Mouse (Mus musculus) liver, embryonic 11.5 days (tissue): ENCODE measurements around the gene Best3. TPM values are rescaled to one million over a fixed set of nuclear protein-coding genes. Genes with fewer than 3 reads are reported as not detected.

ENCODE experiments used
- ATAC-seq: fragments of 200-750 bp; cut with Nextera tagmentation; replicated peaks from 2 replicates; pipeline ENCODE4 v1.8.0; 2017; ENCODE audit warnings: moderate number of reproducible peaks, mild to moderate bottlenecking, moderate TSS enrichment, moderate library complexity; ENCODE audit not compliant: low FRiP score
- DNase-seq: peaks from one replicate; pipeline ENCODE4 v3.0.0-alpha.2; 2017; ENCODE audit warnings: low spot score
- H3K27ac ChIP-seq: fragments of 300-500 bp; sonication (generic); 2 replicates; pipeline ENCODE4 v1.5.1; 2014; ENCODE audit warnings: mild to moderate bottlenecking, low read depth, low read length, control low read depth
- H3K27me3 ChIP-seq: fragments of 300-500 bp; sonication (generic); replicated peaks from 2 replicates; pipeline ENCODE4 v1.6.1; 2014; ENCODE audit warnings: low read length, mixed read lengths; ENCODE audit not compliant: control insufficient read depth, insufficient read depth
- H3K36me3 ChIP-seq: fragments of 300-500 bp; sonication (generic); 2 replicates; pipeline ENCODE4 v1.6.1; 2014; ENCODE audit warnings: mild to moderate bottlenecking, low read length, moderate library complexity, mixed read lengths; ENCODE audit not compliant: control insufficient read depth, insufficient read depth
- H3K4me1 ChIP-seq: fragments of 300-500 bp; sonication (generic); replicated peaks from 2 replicates; pipeline ENCODE4 v1.6.1; 2014; ENCODE audit warnings: low read length, mixed read lengths; ENCODE audit not compliant: control insufficient read depth, insufficient read depth
- H3K4me2 ChIP-seq: fragments of 300-500 bp; sonication (generic); 2 replicates; pipeline ENCODE4 v1.6.1; 2014; ENCODE audit warnings: mild to moderate bottlenecking, control low read depth, moderate library complexity
- H3K4me3 ChIP-seq: fragments of 300-500 bp; sonication (generic); 2 replicates; pipeline ENCODE4 v1.5.1; 2014; ENCODE audit warnings: low read depth, low read length, control low read depth
- H3K9ac ChIP-seq: fragments of 300-500 bp; sonication (generic); 2 replicates; pipeline ENCODE4 v1.6.1; 2014; ENCODE audit warnings: low read depth, low read length, control low read depth
- H3K9me3 ChIP-seq: fragments of 300-500 bp; sonication (generic); 2 replicates; pipeline ENCODE4 v1.6.1; 2016; ENCODE audit warnings: low read length, inconsistent platforms, mixed read lengths; ENCODE audit not compliant: control insufficient read depth
- WGBS: fragments of 180-500 bp; shearing (Covaris S2); extraction: QIAGEN DNeasy Blood & Tissue Kit; methylation state at CpG from one replicate; pipeline ENCODE4 v1.1.7; 2014; 5-methylcytosine and 5-hydroxymethylcytosine counted together
- polyA plus RNA-seq: library from polyadenylated mRNA; unstranded; fragments of >200 nt; fragmentation: Nextera tagmentation; extraction: Ambion mirVana; gene quantifications from 2 replicates; pipeline ENCODE4 v1.2.1, GENCODE M21; 2014

Best3 gene
- polyA plus RNA-seq, 1 experiment from 2014 or later = not detected

DNA sequence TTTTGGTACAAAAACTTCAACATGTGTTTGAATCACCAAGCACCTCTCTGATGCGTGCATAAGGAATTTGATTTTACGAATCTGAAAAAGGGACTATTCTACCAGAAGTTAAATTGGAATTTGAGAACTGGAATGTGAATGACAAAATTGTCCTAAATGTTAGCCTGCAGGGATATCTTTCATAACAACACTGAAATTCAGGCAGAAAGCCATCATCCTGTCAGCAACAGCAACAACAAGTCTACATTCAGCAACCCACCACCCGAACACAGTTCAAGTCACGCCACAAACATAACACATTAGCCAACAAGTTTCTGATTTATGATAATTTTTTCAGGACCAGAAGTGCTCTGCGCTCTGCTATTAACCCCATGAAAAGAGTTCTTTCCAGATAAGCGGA is 30.9 kb upstream of the Best3 start:
- Histone ChIP-seq H3K36me3 (no peaks in the 10 kb centered on the region), H3K27ac (no peak overlapping the region), H3K4me1 (0 out of 2 replicates have a peak, but pooled peaks cover 3% of the 10 kb centered on the region), H3K9me3 (no peaks in the 10 kb centered on the region), H3K4me2 (no peak overlapping the region), H3K27me3 (no peaks in the 10 kb centered on the region), H3K9ac (no peak overlapping the region), H3K4me3 (no peak overlapping the region)
- DNase-seq (no peak), ATAC-seq (no peak)
- 90% methylated on average over 6 of the region's 6 CpGs for WGBS

GRCm38 (mm10) chr10:116956483-116957158 is 29.5 kb upstream of the Best3 start:
- H3K9me3 ChIP-seq = no peaks in the 10 kb centered on the region
- no peaks in the 10 kb centered on the region for H3K4me1 ChIP-seq
- H3K9ac ChIP-seq = no peak overlapping the region
- H3K27me3 ChIP-seq = no peaks in the 10 kb centered on the region
- no peak overlapping the region for H3K4me3 ChIP-seq
- H3K36me3 ChIP-seq = no peaks in the 10 kb centered on the region
- ATAC-seq (no peak), DNase-seq (no peak)
- WGBS = 88% methylated on average over 11 of the region's 11 CpGs
- H3K4me2 ChIP-seq = no peak overlapping the region
- no peak overlapping the region for H3K27ac ChIP-seq

DNA sequence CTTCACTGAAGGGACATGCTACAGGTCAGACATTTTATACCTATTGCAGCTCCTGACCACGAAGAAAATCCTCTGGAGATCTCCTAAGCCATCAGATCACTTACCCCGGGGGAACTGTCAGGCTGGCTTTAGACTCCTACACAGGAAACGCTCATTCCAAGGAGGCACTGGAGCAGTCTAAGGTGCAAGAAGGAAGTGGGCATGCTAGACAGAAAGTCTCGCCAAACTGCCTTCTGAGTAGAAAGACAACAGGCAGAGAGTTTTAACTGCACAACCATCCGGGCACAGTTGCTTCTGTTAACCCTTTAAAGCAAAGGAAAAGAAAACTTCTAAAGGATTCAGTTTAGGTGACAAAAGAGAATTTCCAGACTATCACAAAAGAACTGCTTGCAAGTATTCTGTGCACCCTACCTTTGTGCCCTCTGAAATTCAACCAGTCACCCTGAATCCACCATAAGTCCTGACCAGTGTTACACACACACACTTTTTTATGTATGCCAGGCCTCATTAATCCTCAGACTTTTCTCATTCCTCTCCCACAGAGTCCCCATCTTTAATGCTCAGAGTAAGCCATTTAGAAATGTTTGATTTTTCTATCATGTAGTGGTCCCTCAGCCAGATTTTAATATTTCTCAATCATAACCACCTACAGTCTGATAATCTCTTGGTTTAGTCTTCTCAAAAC is 28.1 kb upstream of the Best3 start:
- Histone ChIP-seq H3K36me3 (no peaks in the 10 kb centered on the region), H3K9ac (no peak overlapping the region), H3K9me3 (no peaks in the 10 kb centered on the region), H3K27ac (no peak overlapping the region), H3K4me2 (no peak overlapping the region), H3K27me3 (no peaks in the 10 kb centered on the region), H3K4me3 (no peak overlapping the region), H3K4me1 (no peaks in the 10 kb centered on the region)
- no peak for DNase-seq
- 47% methylated on average over 5 of the region's 5 CpGs for WGBS
- no peak for ATAC-seq

DNA sequence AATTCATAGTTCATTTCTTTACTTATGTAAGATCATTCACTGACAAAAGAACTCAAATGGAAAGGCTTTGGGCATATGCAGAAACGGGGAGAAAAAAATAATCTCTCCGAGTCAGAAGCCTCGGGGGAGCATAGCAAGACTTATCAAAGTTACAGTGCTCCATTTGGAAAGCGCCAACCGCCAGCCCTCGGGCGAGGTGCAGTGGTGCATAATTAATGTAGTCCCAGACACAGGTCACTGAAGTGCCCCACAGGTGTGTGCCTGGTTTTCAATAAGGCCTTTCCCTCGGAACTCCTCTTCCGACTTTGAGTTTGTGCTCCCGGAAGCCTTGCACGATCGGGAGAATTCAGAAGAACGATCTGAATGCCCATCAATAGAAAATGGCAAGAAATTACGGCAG is 24.0 kb upstream of the Best3 start:
- H3K4me2 ChIP-seq = no peak overlapping the region
- no peaks in the 10 kb centered on the region for H3K9me3 ChIP-seq
- H3K4me3 ChIP-seq = no peak overlapping the region
- H3K9ac ChIP-seq = no peak overlapping the region
- ATAC-seq = no peak
- H3K27ac ChIP-seq = no peak overlapping the region
- 77% methylated on average over 14 of the region's 14 CpGs for WGBS
- no peak for DNase-seq
- no peaks in the 10 kb centered on the region for H3K27me3 ChIP-seq
- H3K36me3 ChIP-seq = no peaks in the 10 kb centered on the region
- no peaks in the 10 kb centered on the region for H3K4me1 ChIP-seq

DNA sequence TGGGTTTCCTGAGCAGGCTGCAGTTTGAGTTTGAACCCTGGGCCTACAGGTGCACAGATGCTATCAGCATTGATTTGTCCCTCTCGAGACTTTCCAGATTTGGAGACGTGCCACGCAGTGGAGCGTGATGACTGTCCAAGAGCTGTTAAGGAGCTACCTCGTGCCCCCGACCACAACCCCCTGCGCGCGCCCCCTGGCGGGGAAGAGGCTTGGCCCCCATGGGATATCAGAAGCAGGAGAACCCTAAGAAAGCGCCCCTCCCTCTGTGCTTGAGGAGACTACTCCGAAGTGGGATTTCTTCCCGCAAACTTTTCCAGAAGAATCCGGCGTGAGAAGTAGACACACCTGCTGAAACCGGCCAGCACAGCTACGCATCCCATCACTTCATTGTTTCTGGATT is 23.3 kb upstream of the Best3 start:
- H3K9ac ChIP-seq = no peak overlapping the region
- ATAC-seq (no peak), DNase-seq (no peak)
- H3K9me3 ChIP-seq = no peaks in the 10 kb centered on the region
- 53% methylated on average over 17 of the region's 17 CpGs for WGBS
- H3K4me2 ChIP-seq = no peak overlapping the region
- no peaks in the 10 kb centered on the region for H3K4me1 ChIP-seq
- H3K36me3 ChIP-seq = no peaks in the 10 kb centered on the region
- no peaks in the 10 kb centered on the region for H3K27me3 ChIP-seq
- no peak overlapping the region for H3K4me3 ChIP-seq
- no peak overlapping the region for H3K27ac ChIP-seq

- no peaks in the 10 kb centered on the region for H3K36me3 ChIP-seq
- no peak overlapping the region for H3K4me2 ChIP-seq
- H3K9me3 ChIP-seq = no peaks in the 10 kb centered on the region
- no peaks in the 10 kb centered on the region for H3K4me1 ChIP-seq
- ATAC-seq (no peak), DNase-seq (no peak)
- H3K27ac ChIP-seq = no peak overlapping the region
- no peaks in the 10 kb centered on the region for H3K27me3 ChIP-seq
- 70% methylated on average over 11 of the region's 11 CpGs for WGBS
- no peak overlapping the region for H3K9ac ChIP-seq
- no peak overlapping the region for H3K4me3 ChIP-seq
Measured at GRCm38 (mm10) chr10:116964084-116964483, 22.0 kb upstream of the Best3 start.

DNA sequence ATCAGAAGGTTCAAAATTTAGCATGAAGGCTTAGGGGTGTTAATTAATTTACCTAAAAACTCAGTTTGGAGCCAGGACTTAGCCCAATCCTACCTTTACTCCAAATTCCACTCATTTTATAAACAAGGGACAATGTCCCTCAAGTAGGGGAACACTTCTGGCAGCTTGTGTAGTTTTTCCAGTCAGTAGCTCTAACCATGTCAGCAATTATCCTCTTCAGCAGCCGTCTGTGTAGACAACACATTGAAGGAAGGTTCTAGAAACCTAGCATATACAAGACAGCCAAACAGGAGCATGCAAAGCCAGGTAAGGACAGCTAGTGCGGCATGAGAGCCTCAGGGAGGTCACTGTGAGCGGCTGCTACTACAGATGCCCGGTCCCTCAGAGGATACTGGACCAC is 21.5 kb upstream of the Best3 start:
- DNase-seq = no peak
- no peak for ATAC-seq
- Histone ChIP-seq H3K27me3 (no peaks in the 10 kb centered on the region), H3K9ac (no peak overlapping the region), H3K4me2 (no peak overlapping the region), H3K9me3 (no peaks in the 10 kb centered on the region), H3K4me3 (no peak overlapping the region), H3K36me3 (no peaks in the 10 kb centered on the region), H3K4me1 (no peaks in the 10 kb centered on the region), H3K27ac (no peak overlapping the region)
- WGBS = 74% methylated on average over 4 of the region's 4 CpGs

- WGBS = 56% methylated on average over 5 of the region's 5 CpGs
- ATAC-seq (no peak), DNase-seq (no peak)
- H3K9ac ChIP-seq = no peak overlapping the region
- no peak overlapping the region for H3K4me3 ChIP-seq
- no peaks in the 10 kb centered on the region for H3K9me3 ChIP-seq
- H3K4me2 ChIP-seq = no peak overlapping the region
- H3K27ac ChIP-seq = no peak overlapping the region
- no peaks in the 10 kb centered on the region for H3K27me3 ChIP-seq
- H3K36me3 ChIP-seq = no peaks in the 10 kb centered on the region
- no peaks in the 10 kb centered on the region for H3K4me1 ChIP-seq
Measured at GRCm38 (mm10) chr10:116965297-116965696, 20.8 kb upstream of the Best3 start.

GRCm38 (mm10) chr10:116966065-116966464 is 20.0 kb upstream of the Best3 start:
- 69% methylated on average over 6 of the region's 6 CpGs for WGBS
- Histone ChIP-seq H3K27ac (no peak overlapping the region), H3K9me3 (no peaks in the 10 kb centered on the region), H3K9ac (no peak overlapping the region), H3K4me1 (no peaks in the 10 kb centered on the region), H3K4me3 (no peak overlapping the region), H3K36me3 (no peaks in the 10 kb centered on the region), H3K27me3 (no peaks in the 10 kb centered on the region), H3K4me2 (no peak overlapping the region)
- DNase-seq (no peak), ATAC-seq (no peak)
